10 mouse cellular contexts compared by ENCODE assay signal in the genomic region with DNA sequence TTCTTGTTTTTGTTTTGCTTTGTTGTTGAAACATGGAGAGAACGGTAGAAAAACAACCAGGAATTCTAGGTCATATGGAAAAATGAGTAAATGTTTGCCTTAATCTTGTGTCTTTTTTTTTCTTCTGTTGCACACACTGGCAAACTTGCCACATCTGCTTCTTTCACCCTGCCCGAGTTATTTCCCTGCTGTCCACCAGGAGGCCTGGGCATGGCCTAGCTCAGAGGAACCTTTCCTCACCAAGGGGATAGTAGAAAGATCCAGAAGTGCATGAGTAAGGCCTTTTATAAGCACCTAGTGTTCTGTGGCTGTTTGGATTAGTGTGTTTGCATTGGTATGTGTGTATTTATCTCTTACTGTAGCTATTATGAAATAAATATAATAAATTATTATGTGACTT. TPM values are rescaled to one million over a fixed set of nuclear protein-coding genes. Genes with fewer than 3 reads are reported as not detected.
DNase-seq lines count a peak whose midpoint lies in the region; ATAC-seq and TF ChIP-seq lines count a peak whose summit lies in the region.
"Had no signal": no experiment of that assay in that cellular context is flagged by ENCODE, and none has a peak within 500 bp of the region (broad histone marks: within the 10 kb centered on the region; RNA-seq: fewer than 3 reads in every experiment).

No protein-coding gene starts in this region.

- H3K9me3 ChIP-seq in forebrain, postnatal 0 days (ENCODE audit: low read length): no peaks in the 10 kb centered on the region
- H3K9me3 ChIP-seq in forebrain, embryonic 12.5 days: no peaks in the 10 kb centered on the region
- H3K9me3 ChIP-seq in forebrain, embryonic 14.5 days (replicated peaks; ENCODE audit: control insufficient read depth, low read length): no peaks in the 10 kb centered on the region
- H3K9me3 ChIP-seq: limb, embryonic 13.5 days had no signal

- TF ChIP-seq CTCF in forebrain, postnatal 0 days (IDR thresholded peaks at IDR 0.05; ENCODE audit: low read depth): peak; percentile 33
- TF ChIP-seq CTCF in testis, adult 2 months (IDR thresholded peaks at IDR 0.05; ENCODE audit: control insufficient read depth, insufficient read depth, insufficient replicate concordance, low read depth, low read length): peak; percentile 48; the same call in 1 of the 2 replicates

- no peak for TF ChIP-seq POLR2A in testis, adult 2 months (IDR thresholded peaks at IDR 0.05; ENCODE audit: control insufficient read depth, low read depth, low read length)

- H3K4me2 ChIP-seq in forebrain, postnatal 0 days (ENCODE audit: low read depth): no peak overlapping the region
- H3K4me2 ChIP-seq in forebrain, embryonic 12.5 days: no peak overlapping the region
- no peak overlapping the region for H3K4me2 ChIP-seq in forebrain, embryonic 14.5 days (ENCODE audit: low read length)
- H3K4me2 ChIP-seq: limb, embryonic 13.5 days had no signal

- no peaks in the 10 kb centered on the region for H3K27me3 ChIP-seq in forebrain, postnatal 0 days (ENCODE audit: insufficient read depth, low read length)
- H3K27me3 ChIP-seq in forebrain, embryonic 12.5 days: no peaks in the 10 kb centered on the region
- no peaks in the 10 kb centered on the region for H3K27me3 ChIP-seq in testis, adult 2 months (ENCODE audit: control insufficient read depth, insufficient read depth, low read length)
- H3K27me3 ChIP-seq in splenic B cell, adult 2 months (ENCODE audit: control insufficient read depth, insufficient read depth, low read length, poor library complexity, severe bottlenecking): no peaks in the 10 kb centered on the region
- H3K27me3 ChIP-seq in forebrain, embryonic 14.5 days (replicated peaks; ENCODE audit: control insufficient read depth, insufficient read depth, low read length): no peaks in the 10 kb centered on the region
- H3K27me3 ChIP-seq: limb, embryonic 13.5 days had no signal

- no peak overlapping the region for H3K27ac ChIP-seq in forebrain, postnatal 0 days (ENCODE audit: low read depth, low read length)
- no peak overlapping the region for H3K27ac ChIP-seq in forebrain, embryonic 12.5 days
- H3K27ac ChIP-seq in testis, adult 2 months (ENCODE audit: control insufficient read depth, insufficient read depth, low read depth, low read length): no peak overlapping the region
- no peak overlapping the region for H3K27ac ChIP-seq in forebrain, embryonic 14.5 days (ENCODE audit: low read depth, low read length)
- H3K27ac ChIP-seq: limb, embryonic 13.5 days had no signal

- no peak for DNase-seq in forebrain, postnatal 0 days
- no peak for DNase-seq in testis, postnatal 14 days (ENCODE audit: low spot score)
- DNase-seq in splenic B cell, adult 2 months (ENCODE audit: low read depth, low spot score): peak; percentile 48
- no peak for DNase-seq in forebrain, embryonic 14.5 days (ENCODE audit: low spot score)
- no peak for DNase-seq in left cerebral cortex, adult 8-10 months (ENCODE audit: low spot score in 2 of 2)

- no peak overlapping the region for H3K9ac ChIP-seq in forebrain, postnatal 0 days
- H3K9ac ChIP-seq in forebrain, embryonic 12.5 days: no peak overlapping the region
- H3K9ac ChIP-seq in forebrain, embryonic 14.5 days (ENCODE audit: low read length): no peak overlapping the region
- H3K9ac ChIP-seq: limb, embryonic 13.5 days had no signal

- no peak overlapping the region for H3K4me3 ChIP-seq in forebrain, postnatal 0 days (ENCODE audit: low read depth, low read length)
- no peak overlapping the region for H3K4me3 ChIP-seq in forebrain, embryonic 12.5 days (replicated peaks)
- H3K4me3 ChIP-seq in testis, adult 2 months (ENCODE audit: control insufficient read depth, low read depth, low read length): no peak overlapping the region
- no peak overlapping the region for H3K4me3 ChIP-seq in forebrain, embryonic 14.5 days (ENCODE audit: low read depth, low read length)
- H3K4me3 ChIP-seq: limb, embryonic 13.5 days had no signal

- no peak for ATAC-seq in forebrain, postnatal 0 days
- no peak for ATAC-seq in forebrain, embryonic 12.5 days (ENCODE audit: low FRiP score)
- ATAC-seq in inflammation-experienced regulatory T-cells, adult 6 months: peak; percentile 46
- no peak for ATAC-seq in forebrain, embryonic 14.5 days

- H3K4me1 ChIP-seq in forebrain, postnatal 0 days (ENCODE audit: insufficient read depth): no peaks in the 10 kb centered on the region; the same call in 1 of the 2 replicates
- no peaks in the 10 kb centered on the region for H3K4me1 ChIP-seq in forebrain, embryonic 12.5 days
- no peaks in the 10 kb centered on the region for H3K4me1 ChIP-seq in testis, adult 2 months (ENCODE audit: control insufficient read depth, insufficient read depth, low read length)
- H3K4me1 ChIP-seq in forebrain, embryonic 14.5 days (ENCODE audit: control insufficient read depth, insufficient read depth, low read length): no peaks in the 10 kb centered on the region

- WGBS in forebrain, postnatal 0 days: 75% methylated on average over 2 of the region's 2 CpGs
- 65% methylated on average over 2 of the region's 2 CpGs for WGBS in forebrain, embryonic 12.5 days
- WGBS in forebrain, embryonic 14.5 days: 73% methylated on average over 2 of the region's 2 CpGs

- H3K36me3 ChIP-seq in forebrain, postnatal 0 days (ENCODE audit: insufficient read depth): no peaks in the 10 kb centered on the region
- H3K36me3 ChIP-seq in forebrain, embryonic 12.5 days (replicated peaks): no peaks in the 10 kb centered on the region
- no peaks in the 10 kb centered on the region for H3K36me3 ChIP-seq in testis, adult 2 months (ENCODE audit: control insufficient read depth, insufficient read depth, low read length)
- no peaks in the 10 kb centered on the region for H3K36me3 ChIP-seq in splenic B cell, adult 2 months (ENCODE audit: control insufficient read depth, insufficient read depth, low read length, poor library complexity, severe bottlenecking)
- no peaks in the 10 kb centered on the region for H3K36me3 ChIP-seq in forebrain, embryonic 14.5 days (ENCODE audit: control insufficient read depth, insufficient read depth, low read length)
- H3K36me3 ChIP-seq: limb, embryonic 13.5 days had no signal

RNA-seq across cellular contexts. Expression of gene Dpt, which starts 34.2 kb away (rescaled TPM):
- not detected in 2 replicates for total RNA-seq in forebrain, postnatal 0 days (2014; rRNA removed)
- polyA plus RNA-seq in forebrain, postnatal 0 days (2015; fragmentation: Nextera tagmentation; extraction: Ambion mirVana): 0.26 and 0.40 TPM in 2 replicates
- polyA plus RNA-seq in forebrain, embryonic 12.5 days (2016; fragmentation: Nextera tagmentation; extraction: Ambion mirVana): not detected in 2 replicates
- 1.5 and 3.1 TPM in 2 replicates for polyA plus RNA-seq in testis, adult 2 months (2012; rRNA removed)
- polyA plus RNA-seq in inflammation-experienced regulatory T-cells, adult 6 months (2017; shearing (Covaris generic)): under 1 TPM in 2 of 3 experiments, not detected in 1; 0.19 to 0.45 TPM
- not detected in 2 replicates for polyA plus RNA-seq in forebrain, embryonic 14.5 days (2014; fragmentation: Nextera tagmentation; extraction: Ambion mirVana)
- total RNA-seq in left cerebral cortex, adult 8-10 months (2022): under 1 TPM in 3 of 4 experiments, not detected in 1; 0.18 to 0.42 (median 0.21) TPM
- total RNA-seq: MEL had no signal
